Mouse (Mus musculus) lung, embryonic 15.5 days (tissue): ENCODE data around the gene Naglu. TPM values are rescaled to one million over a fixed set of nuclear protein-coding genes. Genes with fewer than 3 reads are reported as not detected.

Experiments used
- ATAC-seq: fragments of 200-750 bp; cut with Nextera tagmentation; 2 replicates; pipeline ENCODE4 v1.8.0; 2017; ENCODE audit warnings: moderate number of reproducible peaks, borderline replicate concordance; ENCODE audit not compliant: low FRiP score, low TSS enrichment; ENCODE audit errors: extremely low read depth
- H3K27ac ChIP-seq: fragments of 300-500 bp; sonication (generic); 2 replicates; pipeline ENCODE4 v1.5.1; 2015; ENCODE audit warnings: moderate library complexity, mild to moderate bottlenecking, inconsistent platforms
- H3K27me3 ChIP-seq: fragments of 300-500 bp; sonication (generic); 2 replicates; pipeline ENCODE4 v1.6.1; 2015; ENCODE audit warnings: inconsistent platforms
- H3K36me3 ChIP-seq: fragments of 300-500 bp; sonication (generic); 2 replicates; pipeline ENCODE4 v1.6.1; 2015; ENCODE audit warnings: inconsistent platforms
- H3K4me1 ChIP-seq: fragments of 300-500 bp; sonication (generic); 2 replicates; pipeline ENCODE4 v1.6.1; 2015; ENCODE audit warnings: inconsistent platforms
- H3K4me2 ChIP-seq: fragments of 300-500 bp; sonication (generic); 2 replicates; pipeline ENCODE4 v1.6.1; 2015; ENCODE audit warnings: inconsistent platforms, mild to moderate bottlenecking, moderate library complexity
- H3K4me3 ChIP-seq: fragments of 300-500 bp; sonication (generic); 2 replicates; pipeline ENCODE4 v1.5.1; 2015; ENCODE audit warnings: mild to moderate bottlenecking, inconsistent platforms
- H3K9ac ChIP-seq: fragments of 300-500 bp; sonication (generic); 2 replicates; pipeline ENCODE4 v1.6.1; 2015; ENCODE audit warnings: inconsistent platforms
- H3K9me3 ChIP-seq: fragments of 300-500 bp; sonication (generic); 2 replicates; pipeline ENCODE4 v1.6.1; 2016; ENCODE audit warnings: inconsistent platforms
- WGBS: fragments of 180-500 bp; shearing (Covaris S2); methylation state at CpG from one replicate; pipeline ENCODE4 v1.1.7; 2015; 5-methylcytosine and 5-hydroxymethylcytosine counted together
- polyA plus RNA-seq: library from polyadenylated mRNA; unstranded; fragments of >200 nt; fragmentation: Nextera tagmentation; extraction: Ambion mirVana; gene quantifications from 2 replicates; pipeline ENCODE4 v1.2.1, GENCODE M21; 2015

Gene Naglu
- polyA plus RNA-seq, 1 experiment from 2014 or later = 22.5 TPM

DNA sequence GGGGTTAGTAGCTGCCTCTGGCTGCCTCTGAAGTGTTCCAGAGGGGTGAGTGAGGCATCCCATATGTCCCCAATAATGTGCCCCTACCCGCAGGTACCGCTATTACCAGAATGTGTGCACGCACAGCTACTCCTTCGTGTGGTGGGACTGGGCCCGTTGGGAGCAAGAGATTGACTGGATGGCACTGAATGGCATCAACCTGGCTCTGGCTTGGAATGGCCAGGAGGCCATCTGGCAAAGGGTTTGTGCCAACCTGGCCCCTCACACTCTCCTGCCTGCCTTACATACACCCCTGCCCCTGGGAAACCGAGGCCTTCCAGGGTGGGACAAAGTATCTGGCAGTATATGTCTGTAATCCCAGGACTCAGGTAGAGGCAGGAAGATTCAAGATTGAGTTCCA, 1.2 kb downstream of the Naglu start:
- no peak for ATAC-seq
- no peaks in the 10 kb centered on the region for H3K9me3 ChIP-seq
- H3K4me2 ChIP-seq = peak overlapping the region; percentile 99; the same call in 1 of the 2 replicates
- H3K4me3 ChIP-seq = peak overlapping the region; percentile 74; the same call in 1 of the 2 replicates
- H3K27me3 ChIP-seq = peaks cover 6% of the 10 kb centered on the region; the same call in 1 of the 2 replicates
- no peaks in the 10 kb centered on the region for H3K36me3 ChIP-seq
- H3K4me1 ChIP-seq = peaks cover 27% of the 10 kb centered on the region
- H3K27ac ChIP-seq = no peak overlapping the region
- no peak overlapping the region for H3K9ac ChIP-seq
- WGBS = 68% methylated on average over 6 of the region's 6 CpGs

DNA sequence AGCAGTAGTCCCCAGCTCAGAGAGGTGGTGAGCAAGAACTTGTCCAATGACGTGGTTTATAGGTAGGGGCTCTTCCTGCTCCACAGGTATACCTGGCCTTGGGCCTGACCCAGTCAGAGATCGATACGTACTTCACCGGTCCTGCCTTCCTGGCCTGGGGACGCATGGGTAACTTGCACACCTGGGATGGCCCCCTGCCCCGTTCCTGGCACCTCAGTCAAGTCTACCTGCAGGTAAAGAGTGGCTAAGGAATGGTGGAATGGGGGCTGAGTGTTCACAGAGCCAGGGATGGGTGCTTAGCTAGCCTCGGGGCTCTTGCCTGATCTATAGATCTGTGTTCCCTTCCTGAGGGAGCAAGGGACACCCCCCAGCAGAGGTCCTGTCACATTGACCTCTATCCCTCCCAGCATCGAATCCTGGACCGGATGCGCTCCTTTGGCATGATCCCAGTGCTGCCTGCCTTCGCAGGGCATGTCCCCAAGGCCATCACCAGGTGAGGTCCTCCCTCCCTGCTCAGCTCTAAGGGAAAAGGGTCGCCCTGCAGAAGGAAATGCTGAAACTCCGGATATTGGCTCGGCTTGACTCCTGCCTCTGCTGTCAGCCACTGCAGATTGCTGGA, 2.1 kb downstream of the Naglu start:
- H3K36me3 ChIP-seq = no peaks in the 10 kb centered on the region
- no peaks in the 10 kb centered on the region for H3K9me3 ChIP-seq
- no peak overlapping the region for H3K9ac ChIP-seq
- H3K27ac ChIP-seq = no peak overlapping the region
- H3K27me3 ChIP-seq = peaks cover 10% of the 10 kb centered on the region
- H3K4me3 ChIP-seq = no peak overlapping the region
- 71% methylated on average over 14 of the region's 14 CpGs for WGBS
- H3K4me1 ChIP-seq = peaks cover 19% of the 10 kb centered on the region
- no peak overlapping the region for H3K4me2 ChIP-seq
- no peak for ATAC-seq

DNA sequence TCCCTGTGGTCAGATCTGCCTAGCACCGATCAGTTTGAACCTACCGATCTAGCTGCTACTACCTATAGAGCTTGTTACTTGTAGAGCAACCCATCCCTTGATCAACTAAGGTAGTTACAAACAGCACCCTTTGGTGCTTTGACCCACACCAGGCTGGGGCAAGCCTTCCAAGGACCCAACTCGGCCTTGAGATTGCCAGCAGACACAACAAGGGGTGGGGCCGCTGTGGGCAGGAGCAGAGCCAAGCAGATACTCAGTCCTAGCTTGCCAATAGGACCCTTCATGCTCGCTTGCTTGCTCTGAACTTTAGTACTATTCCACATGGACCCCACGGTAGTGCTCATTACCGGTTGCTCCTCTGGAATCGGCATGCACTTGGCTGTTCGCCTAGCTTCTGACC, 8.3 kb downstream of the Naglu start, which contains the start of gene Hsd17b1:
Gene Hsd17b1, plus strand, starts transcription at position 291 of the 400 bp plus-strand sequence.
- H3K4me1 ChIP-seq = peaks cover 15% of the 10 kb centered on the region
- 68% methylated on average over 9 of the region's 9 CpGs for WGBS
- peaks cover 52% of the 10 kb centered on the region for H3K27me3 ChIP-seq
- H3K9me3 ChIP-seq = no peaks in the 10 kb centered on the region
- H3K9ac ChIP-seq = no peak within 1 kb of the TSS
- H3K27ac ChIP-seq = no peak within 1 kb of the TSS
- no peak for ATAC-seq
- no peak within 1 kb of the TSS for H3K4me3 ChIP-seq
- H3K36me3 ChIP-seq = no peaks in the 10 kb centered on the region
- no peak within 1 kb of the TSS for H3K4me2 ChIP-seq

DNA sequence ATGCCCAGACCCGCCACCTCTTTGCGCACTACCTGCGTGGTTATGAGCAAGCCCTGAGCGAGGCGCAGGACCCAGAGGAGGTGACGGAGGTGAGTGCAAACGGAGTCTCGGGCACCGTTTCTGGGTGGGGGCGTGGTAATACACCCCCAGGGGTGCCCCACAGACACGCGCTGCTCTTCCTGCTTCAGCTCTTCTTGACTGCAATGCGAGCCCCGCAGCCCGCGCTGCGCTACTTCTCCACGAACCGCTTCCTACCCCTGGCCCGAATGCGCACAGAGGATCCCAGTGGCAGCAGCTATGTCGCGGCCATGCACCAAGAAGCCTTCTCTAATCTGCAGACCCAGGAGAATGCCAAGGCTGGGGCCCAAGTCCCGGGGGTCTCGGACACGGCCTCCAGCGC, 9.9 kb downstream of the Naglu start:
- Histone ChIP-seq H3K4me2 (peak overlapping the region; percentile 34; the same call in 1 of the 2 replicates), H3K36me3 (no peaks in the 10 kb centered on the region), H3K9ac (no peak overlapping the region), H3K4me3 (no peak overlapping the region), H3K27me3 (peaks cover 52% of the 10 kb centered on the region), H3K9me3 (no peaks in the 10 kb centered on the region), H3K4me1 (peaks cover 27% of the 10 kb centered on the region), H3K27ac (no peak overlapping the region)
- 3% methylated on average over 27 of the region's 27 CpGs for WGBS
- no peak for ATAC-seq

DNA sequence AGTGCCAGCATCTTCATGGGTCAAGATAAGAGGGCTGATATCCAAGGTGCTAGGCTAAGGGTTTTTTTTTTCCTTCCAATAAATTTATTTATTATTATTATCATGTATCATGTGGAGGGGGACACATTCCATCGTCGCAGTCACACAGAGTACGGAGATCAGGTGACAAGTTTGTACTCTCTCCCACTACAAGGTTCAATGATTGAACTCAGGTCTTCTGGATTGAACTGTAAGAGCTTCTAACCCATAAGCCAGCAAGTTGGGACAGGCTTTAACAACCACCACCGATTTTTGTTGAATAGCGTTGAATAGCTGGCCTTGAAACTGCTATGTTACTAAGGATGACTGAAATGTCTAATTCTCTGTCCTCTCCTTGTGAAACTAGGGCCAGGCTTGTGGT, 10.6 kb downstream of the Naglu start:
- H3K27ac ChIP-seq = no peak overlapping the region
- no peaks in the 10 kb centered on the region for H3K36me3 ChIP-seq
- no peak overlapping the region for H3K4me2 ChIP-seq
- peaks cover 27% of the 10 kb centered on the region for H3K4me1 ChIP-seq
- no peak overlapping the region for H3K9ac ChIP-seq
- ATAC-seq = no peak
- H3K4me3 ChIP-seq = no peak overlapping the region
- 67% methylated on average over 5 of the region's 5 CpGs for WGBS
- no peaks in the 10 kb centered on the region for H3K9me3 ChIP-seq
- H3K27me3 ChIP-seq = peaks cover 52% of the 10 kb centered on the region

DNA sequence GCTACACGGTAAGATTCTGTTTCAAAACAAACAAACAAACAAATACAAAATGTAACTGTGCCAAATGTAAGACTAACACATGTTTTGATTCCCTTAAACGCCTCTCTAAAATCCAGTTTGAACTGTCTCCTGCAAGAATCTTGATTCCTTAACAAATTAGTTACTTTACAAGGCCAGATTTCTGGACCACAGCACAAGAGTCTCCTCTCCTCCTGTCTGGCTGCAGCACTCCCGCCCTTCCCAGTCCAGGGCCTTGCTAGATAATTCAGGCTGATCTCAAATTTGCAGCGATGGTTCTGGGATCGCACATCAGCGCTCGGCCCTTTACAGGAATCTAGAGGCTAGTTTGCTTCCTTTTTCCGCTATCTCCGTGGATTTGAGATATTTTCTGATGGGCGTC, 11.8 kb downstream of the Naglu start:
- WGBS = 4% methylated on average over 10 of the region's 10 CpGs
- no peaks in the 10 kb centered on the region for H3K9me3 ChIP-seq
- H3K27me3 ChIP-seq = peaks cover 51% of the 10 kb centered on the region
- H3K4me1 ChIP-seq = peaks cover 36% of the 10 kb centered on the region
- H3K27ac ChIP-seq = peak overlapping the region; percentile 80
- H3K4me3 ChIP-seq = peak overlapping the region; percentile 78
- no peaks in the 10 kb centered on the region for H3K36me3 ChIP-seq
- H3K9ac ChIP-seq = peak overlapping the region; percentile 38
- peak overlapping the region; percentile 92 for H3K4me2 ChIP-seq
- ATAC-seq = no peak

DNA sequence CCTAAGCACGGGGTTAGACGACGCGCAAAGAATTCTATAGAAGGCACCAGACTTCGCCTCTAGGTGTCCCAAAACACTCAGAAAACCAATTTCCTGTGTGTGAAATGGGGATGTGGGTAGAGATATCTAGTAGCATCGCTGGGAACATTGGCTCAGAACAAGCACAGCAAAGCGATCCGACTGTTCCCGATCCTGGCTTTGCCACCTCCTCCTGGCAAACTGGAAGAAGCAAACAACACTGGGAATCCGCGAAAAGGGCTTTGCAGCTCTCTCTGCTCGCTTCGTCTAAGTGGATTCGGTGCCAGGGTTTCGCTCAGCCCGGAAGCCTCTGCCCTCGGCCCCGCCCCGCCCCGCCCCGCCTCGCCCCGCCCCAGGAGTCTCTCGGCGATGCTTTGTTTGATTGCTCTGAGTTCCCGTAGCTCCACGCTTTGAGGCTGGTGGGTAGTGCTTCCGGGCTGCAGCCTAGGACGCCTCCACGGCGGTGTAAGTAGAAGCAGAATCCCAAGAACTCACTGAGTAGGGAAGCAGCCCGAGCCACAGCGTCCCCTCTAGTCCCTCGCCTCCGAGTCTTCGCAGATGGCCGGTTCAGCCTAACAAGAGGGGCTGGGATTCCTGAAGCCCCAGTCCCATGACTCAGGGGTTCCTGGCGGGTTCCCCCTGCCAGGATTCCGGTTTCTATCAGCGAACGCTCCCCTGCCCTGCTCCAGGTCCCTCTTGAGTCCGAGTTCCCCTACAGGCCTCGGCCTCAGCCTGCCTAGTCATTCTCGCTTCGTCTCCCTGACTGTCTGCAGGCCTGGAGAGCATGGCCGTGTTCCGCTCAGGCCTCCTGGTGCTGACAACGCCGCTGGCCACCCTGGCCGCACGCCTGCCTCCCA, 12.6 kb downstream of the Naglu start, which contains the start of gene Coasy:
Gene Coasy, plus strand, starts transcription at position 358 of the 875 bp plus-strand sequence.
- H3K27ac ChIP-seq = peak within 1 kb of the TSS; percentile 87
- H3K9ac ChIP-seq = peak within 1 kb of the TSS; percentile 87
- H3K36me3 ChIP-seq = no peaks in the 10 kb centered on the region
- H3K9me3 ChIP-seq = no peaks in the 10 kb centered on the region
- H3K27me3 ChIP-seq = peaks cover 43% of the 10 kb centered on the region
- ATAC-seq = peak; percentile 88
- H3K4me1 ChIP-seq = peaks cover 39% of the 10 kb centered on the region
- peak within 1 kb of the TSS; percentile 78 for H3K4me3 ChIP-seq
- H3K4me2 ChIP-seq = peak within 1 kb of the TSS; percentile 92
- WGBS = under 1% methylated on average over 51 of the region's 51 CpGs

DNA sequence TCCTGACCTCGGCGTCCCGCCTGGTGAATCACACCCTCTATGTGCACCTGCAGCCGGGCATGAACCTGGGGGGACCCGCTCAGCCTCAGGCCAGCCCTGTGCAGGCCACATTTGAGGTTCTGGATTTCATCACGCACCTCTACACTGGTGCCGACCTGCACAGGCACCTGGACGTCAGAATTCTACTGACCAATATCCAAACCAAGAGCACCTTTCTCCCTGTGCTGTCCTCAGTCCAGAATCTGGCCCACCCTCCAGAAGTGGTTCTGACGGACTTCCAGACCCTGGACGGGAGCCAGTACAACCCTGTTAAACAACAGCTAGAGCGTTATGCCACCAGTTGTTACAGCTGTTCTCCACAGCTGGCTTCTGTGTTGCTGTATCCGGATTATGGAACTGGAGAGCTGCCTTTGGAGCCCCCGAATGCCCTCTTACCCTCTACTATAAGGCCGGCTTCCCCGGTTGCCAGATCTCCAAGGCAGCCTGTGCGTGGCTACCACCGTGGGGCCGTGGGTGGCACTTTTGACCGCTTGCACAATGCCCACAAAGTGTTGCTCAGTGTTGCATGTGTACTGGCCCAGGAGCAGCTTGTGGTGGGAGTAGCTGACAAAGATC, 13.4 kb downstream of the Naglu start:
- peak overlapping the region; percentile 78 for H3K4me3 ChIP-seq
- peaks cover 47% of the 10 kb centered on the region for H3K4me1 ChIP-seq
- no peaks in the 10 kb centered on the region for H3K36me3 ChIP-seq
- H3K4me2 ChIP-seq = peak overlapping the region; percentile 92
- no peak for ATAC-seq
- 24% methylated on average over 19 of the region's 19 CpGs for WGBS
- H3K9me3 ChIP-seq = no peaks in the 10 kb centered on the region
- peak overlapping the region; percentile 87 for H3K27ac ChIP-seq
- H3K27me3 ChIP-seq = peaks cover 36% of the 10 kb centered on the region
- H3K9ac ChIP-seq = peak overlapping the region; percentile 87

DNA sequence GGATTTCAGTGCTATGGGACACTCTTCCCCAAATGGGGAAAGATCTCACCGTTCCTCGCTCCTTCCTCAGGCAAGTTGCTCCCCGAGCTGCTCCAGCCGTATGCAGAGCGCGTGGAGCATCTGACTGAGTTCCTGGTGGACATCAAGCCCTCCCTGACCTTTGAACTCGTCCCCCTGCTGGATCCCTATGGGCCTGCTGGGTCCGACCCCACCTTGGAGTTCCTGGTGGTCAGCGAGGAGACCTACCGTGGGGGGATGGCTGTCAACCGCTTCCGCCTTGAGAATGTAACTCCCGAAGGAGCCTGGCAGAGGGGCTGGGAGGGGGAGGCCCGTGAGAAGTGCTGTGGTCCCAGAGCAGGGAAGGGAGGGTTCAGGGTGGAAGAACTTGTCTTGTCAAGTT, 14.4 kb downstream of the Naglu start:
- 78% methylated on average over 14 of the region's 14 CpGs for WGBS
- Histone ChIP-seq H3K36me3 (peaks cover 8% of the 10 kb centered on the region; the same call in 1 of the 2 replicates), H3K4me2 (no peak overlapping the region), H3K4me3 (no peak overlapping the region), H3K9ac (no peak overlapping the region), H3K4me1 (peaks cover 50% of the 10 kb centered on the region), H3K9me3 (no peaks in the 10 kb centered on the region), H3K27me3 (peaks cover 25% of the 10 kb centered on the region), H3K27ac (no peak overlapping the region)
- no peak for ATAC-seq

DNA sequence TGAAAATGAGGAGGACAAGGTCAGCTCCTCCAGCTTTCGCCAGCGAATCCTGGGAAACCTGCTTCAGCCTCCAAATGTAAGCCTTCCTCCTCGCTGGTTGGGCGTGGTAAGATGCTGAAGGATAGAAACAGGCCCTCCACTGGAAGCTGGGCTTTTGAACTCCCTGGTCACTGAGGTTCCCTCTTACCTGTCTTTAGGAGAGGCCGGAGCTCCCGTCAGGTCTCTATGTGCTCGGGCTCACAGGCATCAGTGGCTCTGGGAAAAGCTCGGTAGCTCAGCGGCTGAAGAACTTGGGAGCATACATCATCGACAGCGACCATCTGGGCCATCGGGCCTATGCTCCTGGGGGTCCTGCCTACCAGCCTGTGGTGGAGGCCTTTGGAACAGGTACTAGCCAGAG, 15.0 kb downstream of the Naglu start:
- Histone ChIP-seq H3K9me3 (no peaks in the 10 kb centered on the region), H3K4me3 (no peak overlapping the region), H3K4me1 (peaks cover 47% of the 10 kb centered on the region), H3K4me2 (no peak overlapping the region), H3K36me3 (peaks cover 14% of the 10 kb centered on the region; the same call in 1 of the 2 replicates), H3K27ac (no peak overlapping the region), H3K27me3 (peaks cover 20% of the 10 kb centered on the region), H3K9ac (no peak overlapping the region)
- no peak for ATAC-seq
- WGBS = 90% methylated on average over 12 of the region's 12 CpGs

DNA sequence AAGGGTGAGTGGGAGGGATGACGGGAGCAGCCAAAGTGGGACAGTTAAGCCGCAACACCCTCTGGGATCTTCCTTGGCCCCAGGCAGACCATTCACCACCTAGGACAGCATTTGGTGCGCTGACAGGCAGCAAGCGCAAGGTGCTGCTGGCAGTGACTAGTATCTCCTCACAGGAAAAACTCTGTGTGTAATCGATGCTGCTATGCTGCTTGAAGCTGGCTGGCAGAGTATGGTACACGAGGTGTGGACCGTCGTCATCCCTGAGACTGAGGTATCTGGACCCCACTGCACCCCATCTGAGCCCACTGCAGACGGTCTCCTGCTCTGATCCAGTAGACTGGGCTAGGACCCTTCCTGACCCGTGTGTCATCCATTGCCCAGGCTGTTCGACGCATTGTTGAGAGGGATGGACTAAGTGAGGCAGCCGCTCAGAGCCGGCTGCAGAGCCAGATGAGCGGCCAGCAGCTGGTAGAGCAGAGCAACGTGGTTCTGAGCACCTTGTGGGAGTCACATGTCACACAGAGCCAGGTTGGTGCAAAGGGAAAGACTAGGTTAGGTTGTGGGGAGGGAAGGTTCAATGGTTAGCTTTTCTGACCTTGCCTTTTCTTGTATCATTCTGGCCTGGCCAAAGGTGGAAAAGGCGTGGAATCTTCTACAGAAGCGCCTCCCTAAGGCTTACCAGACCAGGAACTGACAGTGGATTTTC, 16.0 kb downstream of the Naglu start:
- H3K4me2 ChIP-seq = no peak overlapping the region
- no peak overlapping the region for H3K4me3 ChIP-seq
- peaks cover 46% of the 10 kb centered on the region for H3K4me1 ChIP-seq
- no peak overlapping the region for H3K27ac ChIP-seq
- peaks cover 24% of the 10 kb centered on the region for H3K36me3 ChIP-seq
- peaks cover 10% of the 10 kb centered on the region for H3K27me3 ChIP-seq
- H3K9me3 ChIP-seq = no peaks in the 10 kb centered on the region
- ATAC-seq = no peak
- 88% methylated on average over 18 of the region's 18 CpGs for WGBS
- no peak overlapping the region for H3K9ac ChIP-seq
